Mouse (Mus musculus) WW6 (cell line): ENCODE results near the gene Rara.
"Not testable (repeated sequence)": the region's sequence is repeated elsewhere in the genome, so short reads cannot be mapped to it uniquely, and the experiment has no call there.

Source experiments
- DNase-seq: peaks from one replicate; pipeline ENCODE4 v3.0.0-alpha.2; 2013; ENCODE audit warnings: low read depth, low spot score

The Rara gene

DNA sequence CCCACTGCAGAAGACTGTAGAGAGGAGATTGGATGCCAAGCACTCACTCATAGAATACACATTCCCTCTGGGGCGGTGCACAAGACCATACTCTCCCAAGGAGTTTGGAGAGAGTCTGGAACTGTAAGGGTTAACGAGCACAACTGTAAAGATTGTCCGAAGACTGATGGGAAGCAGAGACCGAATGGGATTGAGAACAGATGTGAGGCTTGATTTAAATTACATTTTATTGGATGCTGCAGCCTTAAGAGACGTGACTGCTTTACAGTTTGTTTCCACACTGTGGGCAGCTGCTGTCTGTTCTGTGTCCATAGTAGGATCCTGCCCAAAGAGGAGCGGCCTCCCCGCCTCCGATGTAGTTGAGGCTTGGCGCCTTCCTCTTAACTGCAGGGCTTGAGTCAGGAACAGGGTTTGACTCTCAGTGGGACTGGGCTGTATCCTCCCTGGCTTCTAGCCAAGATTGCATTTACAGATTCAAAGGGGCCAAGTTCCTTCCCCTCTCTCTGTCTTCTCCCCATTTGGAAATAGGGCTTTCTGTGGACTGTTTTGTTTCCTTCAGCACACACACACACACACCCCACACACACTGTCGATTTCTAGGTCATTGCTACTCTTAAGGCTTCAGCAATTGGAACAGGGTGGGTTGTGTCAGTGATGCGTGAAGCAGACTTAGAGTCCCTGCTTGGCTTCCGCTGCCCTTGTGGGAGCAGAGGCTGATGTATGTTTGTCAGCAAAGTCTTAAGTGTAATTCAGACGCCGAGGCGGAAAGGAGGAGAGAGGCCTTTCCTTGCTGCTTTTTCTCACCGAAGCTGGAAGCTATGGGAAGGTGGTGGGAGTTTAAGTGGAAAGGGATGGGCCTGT lies 4.5 kb upstream of the Rara start:
- not testable (repeated sequence) for DNase-seq

GRCm38 (mm10) chr11:98924633-98925175 lies 2.9 kb upstream of the Rara start:
- DNase-seq: no peak

- DNase-seq: no peak
These were observed 2.3 kb upstream of the Rara start for GRCm38 (mm10) chr11:98925265-98925721.

DNA sequence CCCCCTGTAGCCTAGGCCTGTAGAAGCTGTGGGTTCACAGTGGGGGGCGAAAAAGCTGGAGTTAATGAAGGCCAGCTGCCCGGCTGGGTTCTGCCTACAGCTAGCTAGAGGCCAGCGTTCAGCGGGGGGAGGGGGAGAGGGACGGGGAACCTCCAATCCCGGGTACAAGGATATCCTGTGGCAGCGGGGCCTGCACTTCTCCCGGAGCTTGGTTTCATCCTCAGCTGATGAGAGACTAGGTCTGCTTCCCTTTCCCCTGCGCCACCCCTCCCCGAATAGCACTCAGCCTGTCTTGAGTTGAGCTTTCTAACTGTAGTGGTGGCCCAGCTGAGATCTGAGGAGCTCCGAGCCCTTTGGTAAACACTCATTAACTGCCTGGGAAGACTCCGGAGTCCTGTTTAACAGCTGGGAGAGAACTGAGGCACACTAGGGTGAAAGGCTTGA lies 1.7 kb upstream of the Rara start:
- DNase-seq: no peak

DNA sequence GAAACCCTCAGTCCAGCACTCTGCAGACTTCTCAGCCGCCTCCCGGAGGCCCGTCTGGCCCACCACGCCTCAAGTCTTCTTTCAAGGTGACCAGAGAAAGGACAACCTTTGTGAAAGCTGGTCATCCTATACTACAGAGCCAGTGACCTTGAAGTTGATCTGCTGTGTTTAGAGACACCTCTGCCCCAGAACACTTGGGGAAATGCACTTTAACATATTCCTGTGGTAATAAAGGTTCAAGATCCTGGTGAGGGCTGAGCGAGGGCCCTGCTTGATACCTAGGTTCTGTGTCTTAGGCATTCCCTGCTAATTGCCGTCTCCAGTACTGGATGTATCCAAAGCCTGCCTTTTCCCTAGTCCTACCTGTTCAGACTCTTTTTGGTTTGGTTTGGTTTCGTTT lies 1.1 kb upstream of the Rara start:
- DNase-seq: no peak

DNA sequence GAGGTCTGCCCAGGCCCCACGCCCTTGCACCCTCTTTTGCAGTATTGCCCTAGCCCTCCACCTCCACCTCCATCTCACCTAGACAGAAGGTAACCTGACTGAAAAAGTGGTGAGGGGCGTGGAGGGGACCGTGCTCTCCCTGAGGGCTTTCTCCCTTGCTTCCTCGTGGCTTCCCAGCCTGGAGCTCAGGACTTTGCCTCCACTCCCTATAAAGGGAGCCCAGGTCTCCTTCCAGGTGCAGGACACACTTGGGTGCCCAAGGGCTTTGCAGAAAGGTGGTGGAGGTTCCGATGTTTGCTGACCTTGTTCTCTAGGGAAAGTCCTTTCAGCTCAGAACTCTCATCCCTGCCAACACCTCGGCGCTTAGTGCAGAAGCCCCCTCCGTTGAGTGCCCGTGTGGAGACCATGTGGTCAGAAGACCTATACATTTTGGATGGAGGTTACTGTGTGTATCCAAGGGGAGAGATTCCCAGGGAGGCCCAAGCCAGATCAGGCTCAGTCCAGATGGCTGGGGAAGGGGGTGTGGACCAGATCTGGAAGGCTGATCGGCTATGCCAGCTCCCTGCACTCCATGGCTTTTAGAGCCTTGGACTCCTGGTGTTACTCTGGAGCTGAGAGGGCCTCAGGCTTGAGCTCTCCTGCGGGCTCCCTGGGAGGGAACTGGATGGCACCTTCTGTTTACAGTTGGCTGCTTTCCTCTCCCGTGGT lies 722 bp downstream of the Rara start:
- no peak for DNase-seq

- no peak for DNase-seq
These were observed 1.9 kb downstream of the Rara start for GRCm38 (mm10) chr11:98929503-98929902.

- DNase-seq: no peak
These were observed 2.5 kb downstream of the Rara start for GRCm38 (mm10) chr11:98930127-98930601.

DNA sequence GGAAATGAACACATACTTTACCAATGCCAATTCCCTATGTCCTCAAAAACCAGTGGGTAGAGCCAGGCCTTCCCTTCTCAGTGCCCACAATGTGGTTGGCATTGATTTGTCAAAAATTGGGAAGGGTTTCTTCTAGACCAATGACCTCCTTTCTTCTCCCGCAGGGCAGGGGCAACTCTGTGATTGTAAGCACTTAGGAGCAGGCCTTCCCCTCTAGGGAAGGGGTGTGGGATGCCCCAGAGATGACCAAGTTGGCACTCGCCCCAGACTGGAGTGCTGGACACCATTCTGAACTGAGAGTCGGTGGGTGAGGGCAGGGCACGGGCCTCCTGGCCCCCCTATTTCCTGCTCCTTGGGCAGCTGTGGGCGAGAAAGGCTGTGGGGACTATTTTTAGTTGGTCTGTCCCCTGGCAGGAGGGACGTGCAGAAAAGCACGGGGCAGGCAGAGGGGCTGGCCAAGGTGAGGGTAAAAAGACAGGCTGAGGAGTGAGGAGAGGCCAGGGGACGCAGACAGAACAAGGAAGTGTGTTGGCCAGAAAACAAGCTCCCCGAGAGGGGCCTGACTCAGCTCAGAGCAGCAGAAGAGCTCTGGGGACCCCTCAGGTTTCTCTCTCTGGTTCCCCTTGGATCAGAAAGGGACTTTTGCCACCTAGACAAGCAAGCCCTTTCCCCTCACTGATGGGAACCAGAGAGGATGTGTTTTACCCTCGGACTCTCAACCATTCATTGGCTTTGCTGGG lies 3.3 kb downstream of the Rara start:
- no peak for DNase-seq

GRCm38 (mm10) chr11:98931513-98932292 lies 4.1 kb downstream of the Rara start:
- no peak for DNase-seq

- no peak for DNase-seq
These were observed 4.9 kb downstream of the Rara start for GRCm38 (mm10) chr11:98932293-98933091.

DNA sequence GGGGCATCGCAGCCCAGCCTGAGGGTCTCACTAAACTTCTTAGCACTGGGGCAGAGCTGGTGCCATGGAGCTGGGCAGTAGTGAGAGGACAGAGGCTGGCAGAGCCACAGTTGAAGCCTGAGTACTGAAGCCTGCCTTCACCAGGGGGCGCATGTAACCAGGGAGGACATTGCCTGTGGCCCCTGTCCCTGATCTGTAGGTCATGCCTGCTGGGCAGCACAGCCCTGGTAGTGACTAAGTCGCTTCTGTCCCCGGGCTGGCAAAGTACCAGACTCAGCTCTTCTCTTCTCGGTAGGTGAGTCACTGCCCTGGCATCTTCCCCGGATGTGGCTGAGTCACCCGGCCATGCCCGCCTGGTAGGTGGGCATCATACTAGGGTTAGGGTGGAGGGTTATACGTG lies 5.5 kb downstream of the Rara start:
- DNase-seq: no peak

- DNase-seq: not testable (repeated sequence)
These were observed 6.2 kb downstream of the Rara start for GRCm38 (mm10) chr11:98933847-98934246.

DNA sequence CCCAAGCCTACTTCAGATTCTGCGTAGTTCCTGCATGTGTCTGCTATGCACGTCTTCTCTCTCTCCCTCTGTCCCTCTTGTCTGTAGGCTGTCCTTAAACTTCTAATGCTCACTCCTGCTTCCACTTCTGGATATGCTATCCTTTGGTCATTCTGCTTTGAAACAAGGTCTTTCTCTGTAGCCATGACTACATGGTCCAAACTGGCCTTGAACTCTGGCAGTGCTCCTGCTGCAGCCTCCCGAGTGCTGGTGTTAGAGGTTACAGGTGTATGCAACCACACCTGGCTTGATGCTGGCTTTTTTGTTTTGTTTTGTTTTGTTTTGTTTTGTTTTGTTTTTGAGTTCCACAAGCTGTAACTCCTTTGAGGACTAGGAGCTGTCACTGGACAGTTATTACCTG lies 6.7 kb downstream of the Rara start:
- no peak for DNase-seq

DNA sequence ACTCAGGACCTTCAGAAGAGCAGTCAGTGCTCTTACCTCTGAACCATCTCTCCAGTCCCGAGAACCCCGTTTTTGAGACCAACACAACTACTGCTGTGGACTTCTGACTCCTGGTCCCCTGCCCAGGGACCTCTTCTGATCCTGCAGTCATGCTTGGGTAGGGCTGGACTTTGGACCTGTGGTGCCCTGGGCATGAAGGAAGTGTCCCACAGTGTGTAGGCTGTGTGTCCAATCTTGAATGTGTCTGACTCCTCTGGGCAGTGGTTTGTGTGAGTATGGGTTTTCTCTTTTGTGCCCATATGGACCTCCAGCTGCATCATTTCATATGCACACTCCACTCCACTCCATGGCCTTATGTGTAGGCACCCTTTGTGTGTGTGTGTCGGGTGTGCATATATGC lies 7.5 kb downstream of the Rara start:
- DNase-seq: no peak

GRCm38 (mm10) chr11:98936170-98936569 lies 8.6 kb downstream of the Rara start:
- no peak for DNase-seq

DNA sequence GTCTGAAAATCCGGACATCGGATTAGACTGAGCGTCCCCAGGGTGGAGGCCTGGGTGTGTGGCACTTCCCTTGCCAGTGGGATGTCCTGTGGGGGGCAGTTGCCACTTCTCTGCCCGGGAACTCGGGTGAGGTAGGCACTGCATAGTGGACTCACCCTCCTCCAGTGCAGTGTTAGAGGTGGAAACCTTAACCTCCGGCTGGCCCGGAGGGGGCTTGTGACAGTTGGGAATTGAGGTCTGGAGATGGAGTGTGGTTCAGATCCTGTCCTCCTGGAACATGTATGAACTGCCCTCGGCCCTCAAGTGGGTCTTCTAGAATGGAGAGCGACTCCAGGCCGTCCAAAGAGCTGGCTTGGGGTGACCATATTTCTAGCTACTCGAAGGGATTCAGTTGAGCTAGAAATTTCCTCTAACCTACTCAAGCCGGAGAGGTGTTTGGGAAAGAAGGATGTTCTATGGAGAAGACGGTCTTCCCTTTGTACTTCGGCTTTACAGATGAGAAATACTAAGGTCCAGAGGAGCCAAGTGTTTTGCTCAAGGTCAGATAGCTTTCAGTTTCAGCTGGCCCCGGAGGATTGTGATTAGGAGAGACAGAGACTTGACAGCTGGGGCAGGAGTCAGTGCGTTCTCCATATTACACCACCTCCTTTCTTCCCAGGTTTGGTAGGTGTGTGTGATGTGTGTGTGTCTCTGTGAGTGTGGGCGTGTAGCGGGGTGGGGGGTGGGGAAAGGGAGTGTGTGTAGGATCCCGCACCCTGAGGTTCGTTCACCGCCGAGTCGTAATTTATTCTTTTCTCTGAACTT lies 9.2 kb downstream of the Rara start:
- DNase-seq: no peak

- no peak for DNase-seq
These were observed 9.8 kb downstream of the Rara start for GRCm38 (mm10) chr11:98937410-98937913.
